Mouse (Mus musculus): ENCODE measurements around the gene Cdadc1.

Cdadc1 gene

DNA sequence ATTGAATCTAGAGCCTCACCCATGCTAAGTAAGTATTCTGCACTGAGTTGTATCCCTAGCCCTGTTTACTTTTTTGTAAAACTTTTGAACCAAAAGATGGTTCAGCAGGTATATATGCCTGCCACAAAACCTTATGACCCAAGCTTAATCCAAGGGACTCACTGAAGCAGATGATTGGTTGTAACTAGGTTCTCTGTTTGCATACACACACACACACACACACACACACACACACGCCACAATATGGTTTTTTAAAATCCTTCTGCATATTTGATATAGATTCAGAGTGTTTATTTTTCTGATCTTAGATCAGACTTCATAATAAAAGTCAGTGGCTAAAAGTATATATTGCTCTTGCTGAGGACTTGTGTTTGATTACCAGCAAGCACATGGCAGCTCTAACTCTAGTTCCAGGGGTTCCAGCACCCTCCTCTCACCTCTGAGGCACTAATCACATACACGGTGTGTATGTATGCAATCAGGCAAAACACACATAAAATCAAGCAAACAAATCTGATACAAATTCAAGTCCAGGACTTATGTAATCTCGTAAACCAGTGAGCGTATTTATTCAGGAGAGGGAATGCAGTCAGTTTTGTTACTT is 59.8 kb downstream of the Cdadc1 start:
- TF ChIP-seq GATA4 (IDR thresholded peaks at IDR 0.05; ENCODE audit: insufficient replicate concordance, low read length): no peak

DNA sequence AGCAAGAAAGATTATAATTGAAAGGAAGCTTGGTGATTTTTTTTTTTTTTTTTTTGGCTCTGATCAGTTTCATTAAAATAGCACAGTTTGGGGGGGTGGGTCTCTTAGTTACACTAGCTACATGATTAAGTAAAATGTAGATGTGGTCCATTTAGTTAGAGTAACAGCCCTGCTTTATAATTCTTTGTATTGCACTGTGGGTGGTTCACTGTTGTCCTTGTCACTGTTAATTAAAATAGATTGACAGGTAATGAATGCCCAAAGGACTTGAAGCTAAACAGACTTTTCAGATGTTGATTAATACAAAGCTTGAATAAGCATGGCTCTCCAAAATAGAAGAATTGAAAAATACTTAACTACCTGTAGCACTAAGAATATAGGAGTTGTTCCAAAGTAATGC is 63.9 kb downstream of the Cdadc1 start:
- TF ChIP-seq GATA4 (IDR thresholded peaks at IDR 0.05; ENCODE audit: insufficient replicate concordance, low read length): no peak

DNA sequence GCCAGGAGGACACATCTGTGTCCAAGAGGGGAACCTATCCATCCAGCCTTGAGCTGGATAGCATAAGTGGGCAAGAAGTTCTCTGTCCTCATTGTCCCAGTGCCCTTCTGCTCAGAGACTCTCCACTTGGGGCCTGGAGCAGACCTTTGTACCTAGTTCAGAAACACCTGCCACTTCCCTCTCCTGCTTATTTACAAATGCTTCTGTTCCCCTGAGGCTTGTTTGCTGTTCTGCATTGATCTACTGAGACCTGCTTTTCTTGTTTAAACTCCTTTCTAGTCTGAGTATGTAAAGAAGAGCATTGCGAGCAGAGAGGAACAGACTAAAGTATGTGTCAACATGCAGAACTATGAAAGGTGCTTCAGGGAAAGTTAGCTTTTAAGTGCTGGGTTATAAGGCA is 64.8 kb downstream of the Cdadc1 start:
- no peak for TF ChIP-seq GATA4 (IDR thresholded peaks at IDR 0.05; ENCODE audit: insufficient replicate concordance, low read length)

DNA sequence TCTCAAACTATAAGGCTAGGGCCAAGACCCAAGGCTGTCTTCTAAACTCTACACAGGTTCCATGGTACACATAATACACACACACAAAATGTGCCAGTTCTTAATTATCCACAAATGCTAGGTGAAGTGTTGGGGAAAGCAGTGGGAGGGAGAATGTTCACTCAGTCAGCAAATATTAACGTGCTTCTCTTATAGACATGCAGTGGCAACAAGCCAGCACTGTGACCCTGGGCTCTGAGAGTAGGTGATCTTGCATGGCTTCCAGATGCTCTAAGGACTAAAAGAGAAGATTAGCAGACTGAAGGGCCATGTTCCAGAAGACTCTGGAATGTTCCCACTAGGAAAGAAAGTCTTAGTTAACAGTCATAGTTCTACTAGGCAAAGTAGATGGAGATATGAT is 67.0 kb downstream of the Cdadc1 start:
- TF ChIP-seq GATA4 (IDR thresholded peaks at IDR 0.05; ENCODE audit: insufficient replicate concordance, low read length): no peak

- no peak for TF ChIP-seq GATA4 (IDR thresholded peaks at IDR 0.05; ENCODE audit: insufficient replicate concordance, low read length)
These were observed 71.9 kb downstream of the Cdadc1 start for GRCm38 (mm10) chr14:59525843-59526242.

GRCm38 (mm10) chr14:59513922-59514444 is 83.8 kb downstream of the Cdadc1 start:
- TF ChIP-seq GATA4 (IDR thresholded peaks at IDR 0.05; ENCODE audit: insufficient replicate concordance, low read length): no peak

All from liver, adult (tissue).